Mouse (Mus musculus) left cerebral cortex, adult 9 months (tissue): ENCODE results near the gene Slco2b1.
A peak's percentile ranks its signal among the peaks of the same experiment; 100 is the strongest.
"Not testable (repeated sequence)": the region's sequence is repeated elsewhere in the genome, so short reads cannot be mapped to it uniquely, and the experiment has no call there.

Experiments
- DNase-seq, 2 experiments: peaks; one replicate each; pipeline ENCODE4 v3.0.0; 2022; ENCODE audit warnings: low spot score in 2 of 2

Slco2b1 gene

GRCm38 (mm10) chr7:99711166-99711565 lies at the start of gene Slco2b1:
TSS of gene Slco2b1 (minus strand) at chr7:99711340.
- DNase-seq = no peak

GRCm38 (mm10) chr7:99739276-99739675 lies 28.1 kb upstream of the Slco2b1 start:
- DNase-seq = peak; percentile 3 to 14

GRCm38 (mm10) chr7:99735491-99735890 lies 24.4 kb upstream of the Slco2b1 start:
- DNase-seq = not testable (repeated sequence)

- DNase-seq = no peak
Observed at GRCm38 (mm10) chr7:99734612-99735011, 23.5 kb upstream of the Slco2b1 start.

GRCm38 (mm10) chr7:99729973-99730372 lies 18.8 kb upstream of the Slco2b1 start, which contains the start of gene Olfr520:
TSS of gene Olfr520 (plus strand) at chr7:99730273.
- no peak for DNase-seq

GRCm38 (mm10) chr7:99716536-99716935 lies 5.4 kb upstream of the Slco2b1 start:
- no peak for DNase-seq

GRCm38 (mm10) chr7:99712431-99712830 lies 1.3 kb upstream of the Slco2b1 start:
- DNase-seq = no peak

GRCm38 (mm10) chr7:99710476-99710875 lies 664 bp downstream of the Slco2b1 start:
- DNase-seq = peak in 1 of 2 experiments; percentile 65

GRCm38 (mm10) chr7:99709992-99710391 lies 1.1 kb downstream of the Slco2b1 start:
- no peak for DNase-seq

GRCm38 (mm10) chr7:99708750-99709149 lies 2.4 kb downstream of the Slco2b1 start:
- no peak for DNase-seq

GRCm38 (mm10) chr7:99708301-99708721 lies 2.8 kb downstream of the Slco2b1 start:
- DNase-seq = peak; percentile 62 to 86

GRCm38 (mm10) chr7:99707671-99708070 lies 3.5 kb downstream of the Slco2b1 start:
- no peak for DNase-seq

GRCm38 (mm10) chr7:99707038-99707595 lies 4.0 kb downstream of the Slco2b1 start:
- no peak for DNase-seq

GRCm38 (mm10) chr7:99706341-99707037 lies 4.7 kb downstream of the Slco2b1 start:
- no peak for DNase-seq

GRCm38 (mm10) chr7:99704736-99705519 lies 6.2 kb downstream of the Slco2b1 start:
- DNase-seq = no peak

GRCm38 (mm10) chr7:99702201-99702600 lies 8.9 kb downstream of the Slco2b1 start:
- DNase-seq = no peak

- no peak for DNase-seq
Observed at GRCm38 (mm10) chr7:99700641-99701040, 10.5 kb downstream of the Slco2b1 start.

GRCm38 (mm10) chr7:99699709-99700151 lies 11.4 kb downstream of the Slco2b1 start:
- DNase-seq = no peak

GRCm38 (mm10) chr7:99699106-99699505 lies 12.0 kb downstream of the Slco2b1 start:
- DNase-seq = no peak

- DNase-seq = no peak
Observed at GRCm38 (mm10) chr7:99698576-99698975, 12.6 kb downstream of the Slco2b1 start.

GRCm38 (mm10) chr7:99695471-99696057 lies 15.6 kb downstream of the Slco2b1 start:
- DNase-seq = no peak

GRCm38 (mm10) chr7:99694424-99694823 lies 16.7 kb downstream of the Slco2b1 start:
- DNase-seq = not testable (repeated sequence)
